Mouse (Mus musculus): ENCODE data around the gene Egflam. TPM values are rescaled to one million over a fixed set of nuclear protein-coding genes. Genes with fewer than 3 reads are reported as not detected.

Gene Egflam
- polyA plus RNA-seq (2012; ENCODE audit: insufficient read depth, low replicate concordance): 0.02 TPM in 1 of 2 replicates, not detected in the other

- peaks cover 39% of the 10 kb centered on the region for H3K27me3 ChIP-seq (replicated peaks)
- peak within 1 kb of the TSS; percentile 46 for H3K4me3 ChIP-seq (replicated peaks)
- peaks cover 8% of the 10 kb centered on the region for H3K9me3 ChIP-seq
- no peak for TF ChIP-seq GATA1 (IDR thresholded peaks at IDR 0.05; ENCODE audit: borderline replicate concordance, low read length)
- no peak for TF ChIP-seq FLI1 (IDR thresholded peaks at IDR 0.05; ENCODE audit: low read length)
- H3K36me3 ChIP-seq (replicated peaks; ENCODE audit: low read length): no peaks in the 10 kb centered on the region
- peaks cover 5% of the 10 kb centered on the region; the same call in 1 of the 2 replicates for H3K4me1 ChIP-seq
These were observed at the start of gene Egflam for GRCm38 (mm10) chr15:7397818-7398608. Gene Egflam (minus strand): TSS chr15:7398395.

- Histone ChIP-seq H3K27me3 (replicated peaks) (no peaks in the 10 kb centered on the region), H3K36me3 (replicated peaks; ENCODE audit: low read length) (no peaks in the 10 kb centered on the region), H3K4me1 (no peaks in the 10 kb centered on the region), H3K9me3 (no peaks in the 10 kb centered on the region), H3K4me3 (replicated peaks) (no peak overlapping the region)
- TF ChIP-seq FLI1 (IDR thresholded peaks at IDR 0.05; ENCODE audit: low read length): no peak
- TF ChIP-seq GATA1 (IDR thresholded peaks at IDR 0.05; ENCODE audit: borderline replicate concordance, low read length): no peak
These were observed 45.5 kb upstream of the Egflam start for GRCm38 (mm10) chr15:7443396-7444315.

GRCm38 (mm10) chr15:7442148-7443100, 44.2 kb upstream of the Egflam start:
- Histone ChIP-seq H3K36me3 (replicated peaks; ENCODE audit: low read length) (no peaks in the 10 kb centered on the region), H3K9me3 (no peaks in the 10 kb centered on the region), H3K4me1 (no peaks in the 10 kb centered on the region), H3K4me3 (replicated peaks) (no peak overlapping the region), H3K27me3 (replicated peaks) (no peaks in the 10 kb centered on the region)
- TF ChIP-seq GATA1 (IDR thresholded peaks at IDR 0.05; ENCODE audit: borderline replicate concordance, low read length) (no peak), FLI1 (IDR thresholded peaks at IDR 0.05; ENCODE audit: low read length) (no peak)

GRCm38 (mm10) chr15:7424282-7424681, 26.1 kb upstream of the Egflam start:
- no peak overlapping the region for H3K4me3 ChIP-seq (replicated peaks)
- H3K36me3 ChIP-seq (replicated peaks; ENCODE audit: low read length): no peaks in the 10 kb centered on the region
- no peaks in the 10 kb centered on the region for H3K4me1 ChIP-seq
- H3K9me3 ChIP-seq: no peaks in the 10 kb centered on the region
- TF ChIP-seq GATA1 (IDR thresholded peaks at IDR 0.05; ENCODE audit: borderline replicate concordance, low read length) (no peak), FLI1 (IDR thresholded peaks at IDR 0.05; ENCODE audit: low read length) (no peak)
- H3K27me3 ChIP-seq (replicated peaks): no peaks in the 10 kb centered on the region

GRCm38 (mm10) chr15:7404521-7404920, 6.3 kb upstream of the Egflam start:
- Histone ChIP-seq H3K36me3 (replicated peaks; ENCODE audit: low read length) (no peaks in the 10 kb centered on the region), H3K4me1 (no peaks in the 10 kb centered on the region), H3K4me3 (replicated peaks) (no peak overlapping the region), H3K27me3 (replicated peaks) (peaks cover 6% of the 10 kb centered on the region), H3K9me3 (no peaks in the 10 kb centered on the region)
- TF ChIP-seq FLI1 (IDR thresholded peaks at IDR 0.05; ENCODE audit: low read length): no peak
- TF ChIP-seq GATA1 (IDR thresholded peaks at IDR 0.05; ENCODE audit: borderline replicate concordance, low read length): no peak

- H3K27me3 ChIP-seq (replicated peaks): peaks cover 38% of the 10 kb centered on the region
- TF ChIP-seq FLI1 (IDR thresholded peaks at IDR 0.05; ENCODE audit: low read length): no peak
- no peak for TF ChIP-seq GATA1 (IDR thresholded peaks at IDR 0.05; ENCODE audit: borderline replicate concordance, low read length)
- peaks cover 5% of the 10 kb centered on the region; the same call in 1 of the 2 replicates for H3K4me1 ChIP-seq
- no peak overlapping the region for H3K4me3 ChIP-seq (replicated peaks)
- peaks cover 5% of the 10 kb centered on the region for H3K9me3 ChIP-seq
- H3K36me3 ChIP-seq (replicated peaks; ENCODE audit: low read length): no peaks in the 10 kb centered on the region
These were observed 680 bp upstream of the Egflam start for GRCm38 (mm10) chr15:7398609-7399540.

- Histone ChIP-seq H3K4me3 (replicated peaks) (no peak overlapping the region), H3K9me3 (peaks cover 8% of the 10 kb centered on the region), H3K27me3 (replicated peaks) (peaks cover 39% of the 10 kb centered on the region), H3K4me1 (peaks cover 5% of the 10 kb centered on the region; the same call in 1 of the 2 replicates), H3K36me3 (replicated peaks; ENCODE audit: low read length) (no peaks in the 10 kb centered on the region)
- no peak for TF ChIP-seq FLI1 (IDR thresholded peaks at IDR 0.05; ENCODE audit: low read length)
- TF ChIP-seq GATA1 (IDR thresholded peaks at IDR 0.05; ENCODE audit: borderline replicate concordance, low read length): no peak
These were observed 763 bp downstream of the Egflam start for GRCm38 (mm10) chr15:7397446-7397817.

- Histone ChIP-seq H3K4me3 (replicated peaks) (no peak overlapping the region), H3K36me3 (replicated peaks; ENCODE audit: low read length) (no peaks in the 10 kb centered on the region)
These were observed 14.8 kb downstream of the Egflam start for GRCm38 (mm10) chr15:7383349-7383748.

More at GRCm38 (mm10) chr15:7383349-7383748, 14.8 kb downstream of the Egflam start:
- Histone ChIP-seq H3K9me3 (no peaks in the 10 kb centered on the region), H3K4me1 (no peaks in the 10 kb centered on the region), H3K27me3 (replicated peaks) (no peaks in the 10 kb centered on the region)
- no peak for TF ChIP-seq FLI1 (IDR thresholded peaks at IDR 0.05; ENCODE audit: low read length)
- no peak for TF ChIP-seq GATA1 (IDR thresholded peaks at IDR 0.05; ENCODE audit: borderline replicate concordance, low read length)
